Mouse (Mus musculus) spleen, adult 2 months (tissue): ENCODE results near the gene Nabp2. TPM values are rescaled to one million over a fixed set of nuclear protein-coding genes. Genes with fewer than 3 reads are reported as not detected.

Experiments used
- DNase-seq, 2 experiments: peaks; one replicate each; pipeline versions ENCODE4 v3.0.0 to v3.0.0-alpha.2; 2012 to 2021; ENCODE audit warnings: low spot score in 2 of 2, low read depth in 1 of 2
- H3K27ac ChIP-seq: fragments of 200-500 bp; 2 replicates; pipeline ENCODE4 v1.5.1; 2012; ENCODE audit warnings: low read length, inconsistent platforms; ENCODE audit not compliant: insufficient read depth
- H3K27me3 ChIP-seq: fragments of 200-500 bp; 2 replicates; pipeline ENCODE4 v1.6.1; 2012; ENCODE audit warnings: mild to moderate bottlenecking, moderate library complexity, low read length, inconsistent platforms; ENCODE audit not compliant: control insufficient read depth, insufficient read depth
- H3K36me3 ChIP-seq: fragments of 200-500 bp; 2 replicates; pipeline ENCODE4 v1.6.1; 2012; ENCODE audit warnings: mild to moderate bottlenecking, low read length, inconsistent platforms; ENCODE audit not compliant: control insufficient read depth, insufficient read depth
- H3K4me1 ChIP-seq: fragments of 200-500 bp; 2 replicates; pipeline ENCODE4 v1.6.1; 2011; ENCODE audit warnings: inconsistent platforms; ENCODE audit not compliant: control insufficient read depth, insufficient read depth, insufficient read length
- H3K4me3 ChIP-seq: fragments of 200-500 bp; 2 replicates; pipeline ENCODE4 v1.5.1; 2011; ENCODE audit warnings: mild to moderate bottlenecking, inconsistent platforms; ENCODE audit not compliant: insufficient read depth, insufficient read length; ENCODE audit errors: extremely low read depth
- CTCF ChIP-seq: fragments of 200-500 bp; IDR thresholded peaks from 2 replicates; pipeline ENCODE4 v1.5.1; 2011; ENCODE audit warnings: mild to moderate bottlenecking, inconsistent platforms; ENCODE audit not compliant: insufficient read depth, insufficient read length, insufficient replicate concordance; ENCODE audit errors: extremely low read depth
- POLR2A ChIP-seq: fragments of 200-500 bp; IDR thresholded peaks from 2 replicates; pipeline ENCODE4 v1.6.1; 2011; ENCODE audit warnings: low read depth, low read length, inconsistent platforms
- WGBS: fragments of 180-500 bp; shearing (Covaris S2); methylation state at CpG from one replicate; pipeline ENCODE4 v1.1.7; 2018; 5-methylcytosine and 5-hydroxymethylcytosine counted together
- polyA plus RNA-seq: library from polyadenylated mRNA; depleted of rRNA; stranded (reverse); fragments of >200 nt; gene quantifications from 2 replicates; pipeline ENCODE4 v1.2.3, GENCODE M21; 2012; rRNA removed

Gene Nabp2
- polyA plus RNA-seq, 1 experiment: 19.8 TPM

GRCm38 (mm10) chr10:128367899-128368401 is 43.3 kb downstream of the Nabp2 start:
- no peak for TF ChIP-seq POLR2A
- no peak for TF ChIP-seq CTCF
- Histone ChIP-seq H3K4me3 (peak overlapping the region; percentile 63), H3K4me1 (no peaks in the 10 kb centered on the region; the same call in 1 of the 2 replicates), H3K36me3 (peaks cover 2% of the 10 kb centered on the region; the same call in 1 of the 2 replicates), H3K27ac (peak overlapping the region; percentile 84), H3K27me3 (no peaks in the 10 kb centered on the region)
- DNase-seq: no peak
- 18% methylated on average over 19 of the region's 19 CpGs for WGBS

DNA sequence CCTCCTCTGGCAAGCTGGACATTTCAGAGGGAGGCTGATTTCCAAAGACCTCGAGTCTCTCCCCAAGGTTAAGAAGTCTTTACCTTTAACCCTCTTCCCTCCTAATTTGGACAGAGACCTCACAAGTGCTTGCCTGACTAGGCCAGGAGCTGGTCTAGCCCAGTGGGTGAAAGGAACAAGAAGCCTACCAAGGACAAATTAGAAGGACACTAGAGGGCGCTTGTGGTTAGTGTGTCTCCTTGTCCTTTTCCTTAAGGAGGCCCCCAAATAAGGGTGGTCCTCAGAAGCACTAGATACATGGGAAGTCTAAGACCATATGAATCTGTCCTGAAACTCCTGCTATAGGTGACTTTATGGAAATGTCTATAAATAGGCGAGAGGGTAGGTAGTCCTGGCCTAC is 48.7 kb downstream of the Nabp2 start:
- Histone ChIP-seq H3K27ac (no peak overlapping the region), H3K27me3 (no peaks in the 10 kb centered on the region), H3K4me1 (no peaks in the 10 kb centered on the region; the same call in 1 of the 2 replicates), H3K36me3 (peaks cover 22% of the 10 kb centered on the region), H3K4me3 (no peak overlapping the region)
- TF ChIP-seq CTCF: no peak
- no peak for TF ChIP-seq POLR2A
- DNase-seq: no peak
- 69% methylated on average over 3 of the region's 3 CpGs for WGBS

- TF ChIP-seq POLR2A: no peak
- TF ChIP-seq CTCF: no peak
- Histone ChIP-seq H3K4me1 (no peaks in the 10 kb centered on the region), H3K27me3 (no peaks in the 10 kb centered on the region), H3K4me3 (no peak overlapping the region), H3K27ac (no peak overlapping the region), H3K36me3 (peaks cover 22% of the 10 kb centered on the region)
- no peak for DNase-seq
- 95% methylated on average over 6 of the region's 6 CpGs for WGBS
Observed at GRCm38 (mm10) chr10:128361836-128362235, 49.5 kb downstream of the Nabp2 start.

- H3K4me1 ChIP-seq: no peaks in the 10 kb centered on the region
- 79% methylated on average over 6 of the region's 6 CpGs for WGBS
- TF ChIP-seq CTCF (no peak), POLR2A (no peak)
- no peak overlapping the region for H3K4me3 ChIP-seq
- peaks cover 26% of the 10 kb centered on the region for H3K36me3 ChIP-seq
- no peak overlapping the region for H3K27ac ChIP-seq
- no peaks in the 10 kb centered on the region for H3K27me3 ChIP-seq
- DNase-seq: no peak
Observed at GRCm38 (mm10) chr10:128359226-128359625, 52.1 kb downstream of the Nabp2 start.

GRCm38 (mm10) chr10:128358796-128359195 is 52.5 kb downstream of the Nabp2 start:
- 46% methylated on average over 2 of the region's 2 CpGs for WGBS
- no peak overlapping the region for H3K4me3 ChIP-seq
- TF ChIP-seq CTCF (peak; percentile 20; the same call in 1 of the 2 replicates), POLR2A (no peak)
- H3K4me1 ChIP-seq: no peaks in the 10 kb centered on the region
- DNase-seq: peak in 1 of 2 experiments; percentile 50
- H3K36me3 ChIP-seq: peaks cover 30% of the 10 kb centered on the region
- H3K27ac ChIP-seq: no peak overlapping the region
- H3K27me3 ChIP-seq: no peaks in the 10 kb centered on the region

Other genes starting within 250 kb of the Nabp2 start
- gene Rbms2, start 231.2 kb downstream of the Nabp2 start, polyA plus RNA-seq: 30.0 and 37.0 TPM in 2 replicates
- 4.7 and 6.6 TPM in 2 replicates for gene Gls2, start 217.0 kb downstream of the Nabp2 start, polyA plus RNA-seq
- 6.0 and 7.6 TPM in 2 replicates for gene Spryd4, start 199.7 kb downstream of the Nabp2 start, polyA plus RNA-seq
- 0.08 TPM in 1 of 2 replicates, not detected in the other for gene Mip, start 185.7 kb downstream of the Nabp2 start, polyA plus RNA-seq
- gene Timeless, start 179.4 kb downstream of the Nabp2 start, polyA plus RNA-seq: 4.8 and 6.7 TPM in 2 replicates
- 0.06 and 0.20 TPM in 2 replicates for gene Apon, start 157.4 kb downstream of the Nabp2 start, polyA plus RNA-seq
- 1.0 and 1.4 TPM in 2 replicates for gene Apof, start 142.8 kb downstream of the Nabp2 start, polyA plus RNA-seq
- 34.6 and 42.1 TPM in 2 replicates for gene Stat2, start 140.9 kb downstream of the Nabp2 start, polyA plus RNA-seq
- gene Il23a, start 112.7 kb downstream of the Nabp2 start, polyA plus RNA-seq: not detected in 2 replicates
- 25.7 and 30.6 TPM in 2 replicates for gene Pan2, start 108.2 kb downstream of the Nabp2 start, polyA plus RNA-seq
- 15.9 and 17.2 TPM in 2 replicates for gene Cnpy2, start 89.0 kb downstream of the Nabp2 start, polyA plus RNA-seq
- gene Cs, start 73.8 kb downstream of the Nabp2 start, polyA plus RNA-seq: 70.4 and 89.2 TPM in 2 replicates
- gene Coq10a, start 42.5 kb downstream of the Nabp2 start, polyA plus RNA-seq: 32.1 and 63.8 TPM in 2 replicates
- gene Ankrd52, start 34.4 kb downstream of the Nabp2 start, polyA plus RNA-seq: 31.1 and 36.9 TPM in 2 replicates
- gene Slc39a5, start 10.3 kb downstream of the Nabp2 start, polyA plus RNA-seq: 15.2 and 17.1 TPM in 2 replicates
- gene Rnf41, start 165 bp upstream of the Nabp2 start, polyA plus RNA-seq: 24.1 and 29.4 TPM in 2 replicates
- 67.8 and 84.5 TPM in 2 replicates for gene Smarcc2, start 47.8 kb upstream of the Nabp2 start, polyA plus RNA-seq
- gene Myl6, start 82.7 kb upstream of the Nabp2 start, polyA plus RNA-seq: 376 and 451 TPM in 2 replicates
- 0.67 and 1.1 TPM in 2 replicates for gene Myl6b, start 87.2 kb upstream of the Nabp2 start, polyA plus RNA-seq
- gene Esyt1, start 114.4 kb upstream of the Nabp2 start, polyA plus RNA-seq: 121 and 148 TPM in 2 replicates
- 17.4 and 19.9 TPM in 2 replicates for gene Zc3h10, start 136.3 kb upstream of the Nabp2 start, polyA plus RNA-seq
- gene Rpl41, start 137.8 kb upstream of the Nabp2 start, polyA plus RNA-seq: 2,135 and 2,270 TPM in 2 replicates
- gene Pa2g4, start 154.5 kb upstream of the Nabp2 start, polyA plus RNA-seq: 16.8 and 18.9 TPM in 2 replicates
- gene Erbb3, start 178.2 kb upstream of the Nabp2 start, polyA plus RNA-seq: 1.6 TPM in 2 replicates
- 929 and 934 TPM in 2 replicates for gene Rps26, start 215.3 kb upstream of the Nabp2 start, polyA plus RNA-seq
- gene Ikzf4, start 234.5 kb upstream of the Nabp2 start, polyA plus RNA-seq: 1.1 and 1.7 TPM in 2 replicates